Mouse (Mus musculus) C2C12 (cell line): Measurements from ENCODE around the gene Ankdd1a. TPM values are rescaled to one million over a fixed set of nuclear protein-coding genes. Genes with fewer than 3 reads are reported as not detected.
A peak's percentile ranks its signal among the peaks of the same experiment; 100 is the strongest.

ENCODE experiments used
- H3K27me3 ChIP-seq: one replicate; pipeline ENCODE4 v1.6.1; 2011; ENCODE audit not compliant: control insufficient read depth, insufficient read depth, insufficient read length
- H3K36me3 ChIP-seq: one replicate; pipeline ENCODE4 v1.6.1; 2011; ENCODE audit not compliant: control insufficient read depth, insufficient read depth
- H3K4me3 ChIP-seq: one replicate; pipeline ENCODE4 v1.5.1; 2011; ENCODE audit warnings: mild to moderate bottlenecking, control low read depth; ENCODE audit not compliant: poor library complexity, insufficient read depth, severe bottlenecking
- H3K79me2 ChIP-seq: one replicate; pipeline ENCODE4 v1.6.1; 2011; ENCODE audit not compliant: control insufficient read depth, insufficient read depth
- H3K79me3 ChIP-seq: one replicate; pipeline ENCODE4 v1.6.1; 2011; ENCODE audit warnings: low read depth, control low read depth
- H3ac ChIP-seq: one replicate; pipeline ENCODE3; 2011; ENCODE audit warnings: low read depth; ENCODE audit not compliant: control insufficient read depth, insufficient read length
- CEBPB ChIP-seq: IDR thresholded peaks from one replicate; pipeline ENCODE4 v1.6.1; 2011; ENCODE audit warnings: low read depth, mild to moderate bottlenecking, control low read depth, moderate library complexity
- CTCF ChIP-seq: IDR thresholded peaks from one replicate; pipeline ENCODE4 v1.5.1; 2011; ENCODE audit not compliant: control insufficient read depth, insufficient read depth, insufficient read length
- FOSL1 ChIP-seq: IDR thresholded peaks from one replicate; pipeline ENCODE4 v1.8.0; 2011; ENCODE audit warnings: mild to moderate bottlenecking, low read length; ENCODE audit not compliant: poor library complexity, insufficient read depth, severe bottlenecking
- MAX ChIP-seq: IDR thresholded peaks from one replicate; pipeline ENCODE4 v1.6.1; 2011; ENCODE audit warnings: mild to moderate bottlenecking, control low read depth
- MYOD1 ChIP-seq: IDR thresholded peaks from one replicate; pipeline ENCODE4 v1.6.1; 2011; ENCODE audit warnings: low read depth; ENCODE audit not compliant: control insufficient read depth, insufficient read length
- MYOG ChIP-seq: IDR thresholded peaks from one replicate; pipeline ENCODE4 v1.6.1; 2011; ENCODE audit not compliant: control insufficient read depth, insufficient read length; ENCODE audit errors: extremely low read depth
- USF1 ChIP-seq: IDR thresholded peaks from one replicate; pipeline ENCODE4 v1.6.1; 2011; ENCODE audit warnings: low read depth, mild to moderate bottlenecking, control low read depth, moderate library complexity
- polyA plus RNA-seq: library from polyadenylated mRNA; unstranded; fragments of >200 nt; fragmentation: generic; extraction: Trizol; gene quantifications from one replicate; pipeline ENCODE4 v1.2.1, GENCODE M21; 2012; ENCODE audit warnings: missing spikeins

The Ankdd1a gene
- polyA plus RNA-seq, 1 experiment: not detected

- no peak for TF ChIP-seq MAX
- TF ChIP-seq MYOD1: no peak
- no peak for TF ChIP-seq CEBPB
- TF ChIP-seq MYOG: no peak
- no peak for TF ChIP-seq USF1
- no peak for TF ChIP-seq CTCF
- TF ChIP-seq FOSL1: no peak
- Histone ChIP-seq H3K36me3 (no peaks in the 10 kb centered on the region), H3K79me3 (no peaks in the 10 kb centered on the region), H3K4me3 (no peak overlapping the region), H3ac (no peak overlapping the region), H3K79me2 (no peaks in the 10 kb centered on the region), H3K27me3 (no peaks in the 10 kb centered on the region)
Observed at GRCm38 (mm10) chr9:65502721-65503505, 17.1 kb downstream of the Ankdd1a start.

GRCm38 (mm10) chr9:65502146-65502545 lies 17.8 kb downstream of the Ankdd1a start:
- Histone ChIP-seq H3ac (no peak overlapping the region), H3K36me3 (no peaks in the 10 kb centered on the region), H3K79me2 (no peaks in the 10 kb centered on the region), H3K4me3 (no peak overlapping the region), H3K27me3 (no peaks in the 10 kb centered on the region), H3K79me3 (no peaks in the 10 kb centered on the region)
- no peak for TF ChIP-seq MYOD1
- peak; percentile 34 for TF ChIP-seq CTCF
- TF ChIP-seq MYOG: no peak

- H3K79me3 ChIP-seq: no peaks in the 10 kb centered on the region
- no peak overlapping the region for H3K4me3 ChIP-seq
- H3K79me2 ChIP-seq: no peaks in the 10 kb centered on the region
- no peak overlapping the region for H3ac ChIP-seq
- TF ChIP-seq CEBPB: no peak
- TF ChIP-seq MYOG: no peak
- TF ChIP-seq MAX: no peak
- no peak for TF ChIP-seq FOSL1
- no peak for TF ChIP-seq USF1
- TF ChIP-seq MYOD1: no peak
- TF ChIP-seq CTCF: no peak
- H3K36me3 ChIP-seq: no peaks in the 10 kb centered on the region
- H3K27me3 ChIP-seq: no peaks in the 10 kb centered on the region
Observed at GRCm38 (mm10) chr9:65492851-65493250, 27.1 kb downstream of the Ankdd1a start.

GRCm38 (mm10) chr9:65492351-65492750 lies 27.6 kb downstream of the Ankdd1a start:
- Histone ChIP-seq H3K79me3 (no peaks in the 10 kb centered on the region), H3K4me3 (no peak overlapping the region), H3K79me2 (no peaks in the 10 kb centered on the region), H3K36me3 (peaks cover 2% of the 10 kb centered on the region), H3ac (no peak overlapping the region), H3K27me3 (no peaks in the 10 kb centered on the region)
- no peak for TF ChIP-seq MYOD1
- no peak for TF ChIP-seq USF1
- no peak for TF ChIP-seq MAX
- no peak for TF ChIP-seq FOSL1
- TF ChIP-seq CEBPB: no peak
- no peak for TF ChIP-seq CTCF
- TF ChIP-seq MYOG: no peak

- Histone ChIP-seq H3ac (no peak overlapping the region), H3K27me3 (no peaks in the 10 kb centered on the region), H3K79me2 (no peaks in the 10 kb centered on the region), H3K36me3 (peaks cover 9% of the 10 kb centered on the region), H3K4me3 (no peak overlapping the region), H3K79me3 (no peaks in the 10 kb centered on the region)
- TF ChIP-seq MYOG: no peak
- TF ChIP-seq CEBPB: no peak
- TF ChIP-seq CTCF: no peak
- no peak for TF ChIP-seq MYOD1
- TF ChIP-seq MAX: no peak
- no peak for TF ChIP-seq FOSL1
- TF ChIP-seq USF1: no peak
Observed at GRCm38 (mm10) chr9:65491476-65491875, 28.5 kb downstream of the Ankdd1a start.
